Mouse (Mus musculus): Measurements from ENCODE around the gene Nfatc2ip. TPM values are rescaled to one million over a fixed set of nuclear protein-coding genes. Genes with fewer than 3 reads are reported as not detected.

The Nfatc2ip gene
- polyA plus RNA-seq (2016; fragmentation: Nextera tagmentation; extraction: Ambion mirVana), result 2.9 and 3.2 TPM in 2 replicates

- Histone ChIP-seq H3K4me1 (replicated peaks) (peaks cover 9% of the 10 kb centered on the region), H3K36me3 (peaks cover 4% of the 10 kb centered on the region; the same call in 1 of the 2 replicates), H3K9ac (replicated peaks) (peak within 1 kb of the TSS; percentile 79), H3K27ac (peak within 1 kb of the TSS; percentile 29; the same call in 1 of the 2 replicates), H3K4me3 (replicated peaks) (peak within 1 kb of the TSS; percentile 93), H3K4me2 (peak within 1 kb of the TSS; percentile 87), H3K27me3 (no peaks in the 10 kb centered on the region), H3K9me3 (no peaks in the 10 kb centered on the region)
- under 1% methylated on average over 59 of the region's 59 CpGs for WGBS
- ATAC-seq (ENCODE audit: insufficient number of reproducible peaks, insufficient read depth, low FRiP score, low TSS enrichment, low read depth), result peak; percentile 100
Observed at GRCm38 (mm10) chr7:126396298-126397119, at the start of gene Nfatc2ip. TSS of gene Nfatc2ip (minus strand) at chr7:126396737.

- no peak overlapping the region for H3K4me2 ChIP-seq
- no peaks in the 10 kb centered on the region for H3K9me3 ChIP-seq
- peaks cover 79% of the 10 kb centered on the region for H3K36me3 ChIP-seq
- 88% methylated on average over 21 of the region's 21 CpGs for WGBS
- no peaks in the 10 kb centered on the region for H3K27me3 ChIP-seq
- H3K27ac ChIP-seq, result no peak overlapping the region
- ATAC-seq (ENCODE audit: insufficient number of reproducible peaks, insufficient read depth, low FRiP score, low TSS enrichment, low read depth), result no peak
- no peak overlapping the region for H3K9ac ChIP-seq (replicated peaks)
- H3K4me1 ChIP-seq (replicated peaks), result no peaks in the 10 kb centered on the region
- H3K4me3 ChIP-seq (replicated peaks), result no peak overlapping the region
Observed at GRCm38 (mm10) chr7:126446217-126446616, 49.7 kb upstream of the Nfatc2ip start.

GRCm38 (mm10) chr7:126445104-126445815 is 48.7 kb upstream of the Nfatc2ip start:
- no peaks in the 10 kb centered on the region for H3K27me3 ChIP-seq
- H3K27ac ChIP-seq, result no peak overlapping the region
- ATAC-seq (ENCODE audit: insufficient number of reproducible peaks, insufficient read depth, low FRiP score, low TSS enrichment, low read depth), result no peak
- H3K9ac ChIP-seq (replicated peaks), result no peak overlapping the region; the same call in 1 of the 2 replicates
- peaks cover 85% of the 10 kb centered on the region for H3K36me3 ChIP-seq
- H3K4me2 ChIP-seq, result no peak overlapping the region
- H3K4me1 ChIP-seq (replicated peaks), result no peaks in the 10 kb centered on the region
- no peak overlapping the region for H3K4me3 ChIP-seq (replicated peaks)
- no peaks in the 10 kb centered on the region for H3K9me3 ChIP-seq
- 96% methylated on average over 15 of the region's 15 CpGs for WGBS

- no peak for ATAC-seq (ENCODE audit: insufficient number of reproducible peaks, insufficient read depth, low FRiP score, low TSS enrichment, low read depth)
- Histone ChIP-seq H3K9me3 (no peaks in the 10 kb centered on the region), H3K27ac (no peak overlapping the region), H3K27me3 (no peaks in the 10 kb centered on the region), H3K4me2 (no peak overlapping the region), H3K36me3 (peaks cover 85% of the 10 kb centered on the region), H3K9ac (replicated peaks) (no peak overlapping the region), H3K4me3 (replicated peaks) (no peak overlapping the region), H3K4me1 (replicated peaks) (no peaks in the 10 kb centered on the region)
- 93% methylated on average over 9 of the region's 9 CpGs for WGBS
Observed at GRCm38 (mm10) chr7:126444536-126444935, 48.0 kb upstream of the Nfatc2ip start.

- WGBS, result 94% methylated on average over 10 of the region's 10 CpGs
Observed at GRCm38 (mm10) chr7:126443997-126444396, 47.5 kb upstream of the Nfatc2ip start.

GRCm38 (mm10) chr7:126440134-126440533 is 43.6 kb upstream of the Nfatc2ip start:
- WGBS, result 85% methylated on average over 8 of the region's 9 CpGs
- no peaks in the 10 kb centered on the region for H3K27me3 ChIP-seq
- H3K4me2 ChIP-seq, result no peak overlapping the region
- no peak overlapping the region for H3K27ac ChIP-seq
- H3K9ac ChIP-seq (replicated peaks), result 0 out of 2 replicates have a peak overlapping the region, but pooled peaks have one; percentile 23
- no peaks in the 10 kb centered on the region for H3K4me1 ChIP-seq (replicated peaks)
- no peak overlapping the region for H3K4me3 ChIP-seq (replicated peaks)
- H3K36me3 ChIP-seq, result peaks cover 56% of the 10 kb centered on the region
- H3K9me3 ChIP-seq, result no peaks in the 10 kb centered on the region
- ATAC-seq (ENCODE audit: insufficient number of reproducible peaks, insufficient read depth, low FRiP score, low TSS enrichment, low read depth), result no peak

More at GRCm38 (mm10) chr7:126443997-126444396, 47.5 kb upstream of the Nfatc2ip start:
- no peak overlapping the region for H3K27ac ChIP-seq
- no peaks in the 10 kb centered on the region for H3K27me3 ChIP-seq
- no peaks in the 10 kb centered on the region for H3K4me1 ChIP-seq (replicated peaks)
- H3K9ac ChIP-seq (replicated peaks), result no peak overlapping the region
- no peaks in the 10 kb centered on the region for H3K9me3 ChIP-seq
- H3K4me3 ChIP-seq (replicated peaks), result no peak overlapping the region
- ATAC-seq (ENCODE audit: insufficient number of reproducible peaks, insufficient read depth, low FRiP score, low TSS enrichment, low read depth), result no peak
- no peak overlapping the region for H3K4me2 ChIP-seq
- peaks cover 80% of the 10 kb centered on the region for H3K36me3 ChIP-seq

- no peak overlapping the region for H3K9ac ChIP-seq (replicated peaks)
- H3K9me3 ChIP-seq, result no peaks in the 10 kb centered on the region
- no peaks in the 10 kb centered on the region for H3K4me1 ChIP-seq (replicated peaks)
- no peaks in the 10 kb centered on the region for H3K27me3 ChIP-seq
- 22% methylated on average over 8 of the region's 8 CpGs for WGBS
- ATAC-seq (ENCODE audit: insufficient number of reproducible peaks, insufficient read depth, low FRiP score, low TSS enrichment, low read depth), result 0 out of 2 replicates have a peak, but pooled peaks have one; percentile 55
- H3K27ac ChIP-seq, result no peak overlapping the region
- no peak overlapping the region for H3K4me3 ChIP-seq (replicated peaks)
- peaks cover 56% of the 10 kb centered on the region for H3K36me3 ChIP-seq
- no peak overlapping the region for H3K4me2 ChIP-seq
Observed at GRCm38 (mm10) chr7:126436851-126437250, 40.3 kb upstream of the Nfatc2ip start.

- no peaks in the 10 kb centered on the region for H3K9me3 ChIP-seq
- H3K4me1 ChIP-seq (replicated peaks), result no peaks in the 10 kb centered on the region
Observed at GRCm38 (mm10) chr7:126435801-126436200, 39.3 kb upstream of the Nfatc2ip start.

GRCm38 (mm10) chr7:126434726-126435125 is 38.2 kb upstream of the Nfatc2ip start:
- Histone ChIP-seq H3K27me3 (no peaks in the 10 kb centered on the region), H3K4me3 (replicated peaks) (no peak overlapping the region), H3K9ac (replicated peaks) (no peak overlapping the region), H3K4me2 (no peak overlapping the region), H3K36me3 (peaks cover 49% of the 10 kb centered on the region), H3K4me1 (replicated peaks) (peaks cover 4% of the 10 kb centered on the region), H3K9me3 (no peaks in the 10 kb centered on the region), H3K27ac (no peak overlapping the region)
- WGBS, result 91% methylated on average over 7 of the region's 7 CpGs
- ATAC-seq (ENCODE audit: insufficient number of reproducible peaks, insufficient read depth, low FRiP score, low TSS enrichment, low read depth), result no peak

More at GRCm38 (mm10) chr7:126435801-126436200, 39.3 kb upstream of the Nfatc2ip start:
- ATAC-seq (ENCODE audit: insufficient number of reproducible peaks, insufficient read depth, low FRiP score, low TSS enrichment, low read depth), result no peak
- H3K27me3 ChIP-seq, result no peaks in the 10 kb centered on the region
- H3K4me2 ChIP-seq, result no peak overlapping the region
- peaks cover 57% of the 10 kb centered on the region for H3K36me3 ChIP-seq
- 90% methylated on average over 3 of the region's 3 CpGs for WGBS
- no peak overlapping the region for H3K27ac ChIP-seq
- H3K4me3 ChIP-seq (replicated peaks), result no peak overlapping the region
- no peak overlapping the region for H3K9ac ChIP-seq (replicated peaks)

GRCm38 (mm10) chr7:126430167-126430566 is 33.6 kb upstream of the Nfatc2ip start:
- no peak overlapping the region for H3K27ac ChIP-seq
- H3K4me2 ChIP-seq, result no peak overlapping the region
- peaks cover 18% of the 10 kb centered on the region for H3K4me1 ChIP-seq (replicated peaks)
- no peak overlapping the region for H3K4me3 ChIP-seq (replicated peaks)
- no peak overlapping the region for H3K9ac ChIP-seq (replicated peaks)
- ATAC-seq (ENCODE audit: insufficient number of reproducible peaks, insufficient read depth, low FRiP score, low TSS enrichment, low read depth), result no peak
- no peaks in the 10 kb centered on the region for H3K27me3 ChIP-seq
- 0 out of 2 replicates have a peak, but pooled peaks cover 7% of the 10 kb centered on the region for H3K9me3 ChIP-seq
- H3K36me3 ChIP-seq, result peaks cover 34% of the 10 kb centered on the region; the same call in 1 of the 2 replicates

GRCm38 (mm10) chr7:126429503-126429898 is 33.0 kb upstream of the Nfatc2ip start:
- WGBS, result 35% methylated on average over 15 of the region's 15 CpGs
- peak; percentile 26; the same call in 1 of the 2 replicates for ATAC-seq (ENCODE audit: insufficient number of reproducible peaks, insufficient read depth, low FRiP score, low TSS enrichment, low read depth)
- H3K27ac ChIP-seq, result no peak overlapping the region

More at GRCm38 (mm10) chr7:126429503-126429898, 33.0 kb upstream of the Nfatc2ip start:
- Histone ChIP-seq H3K9me3 (0 out of 2 replicates have a peak, but pooled peaks cover 7% of the 10 kb centered on the region), H3K9ac (replicated peaks) (peak overlapping the region; percentile 80), H3K4me1 (replicated peaks) (peaks cover 18% of the 10 kb centered on the region), H3K4me2 (peak overlapping the region; percentile 78), H3K4me3 (replicated peaks) (peak overlapping the region; percentile 66), H3K36me3 (peaks cover 29% of the 10 kb centered on the region; the same call in 1 of the 2 replicates), H3K27me3 (no peaks in the 10 kb centered on the region)

Data from limb, embryonic 12.5 days (tissue).